Mouse (Mus musculus): ENCODE data around the gene Tiam2. TPM values are rescaled to one million over a fixed set of nuclear protein-coding genes. Genes with fewer than 3 reads are reported as not detected.

Tiam2 gene
- polyA plus RNA-seq, 1 experiment = 1.1 TPM

GRCm38 (mm10) chr17:3397836-3398235, 71.5 kb downstream of the Tiam2 start:
- Histone ChIP-seq H3K4me1 (ENCODE audit: control insufficient read depth, insufficient read depth, insufficient read length, low read length) (no peaks in the 10 kb centered on the region), H3K4me3 (ENCODE audit: insufficient read depth, low read depth, low read length) (no peak overlapping the region), H3K27ac (replicated peaks; ENCODE audit: low read depth, low read length) (no peak overlapping the region)

GRCm38 (mm10) chr17:3405350-3406073, 79.1 kb downstream of the Tiam2 start:
- Histone ChIP-seq H3K4me1 (ENCODE audit: control insufficient read depth, insufficient read depth, insufficient read length, low read length) (no peaks in the 10 kb centered on the region), H3K4me3 (ENCODE audit: insufficient read depth, low read depth, low read length) (no peak overlapping the region), H3K27ac (replicated peaks; ENCODE audit: low read depth, low read length) (no peak overlapping the region)

GRCm38 (mm10) chr17:3407051-3407450, 80.7 kb downstream of the Tiam2 start:
- Histone ChIP-seq H3K4me1 (ENCODE audit: control insufficient read depth, insufficient read depth, insufficient read length, low read length) (no peaks in the 10 kb centered on the region), H3K4me3 (ENCODE audit: insufficient read depth, low read depth, low read length) (no peak overlapping the region), H3K27ac (replicated peaks; ENCODE audit: low read depth, low read length) (no peak overlapping the region)

GRCm38 (mm10) chr17:3410307-3410706, 83.9 kb downstream of the Tiam2 start:
- no peaks in the 10 kb centered on the region for H3K4me1 ChIP-seq (ENCODE audit: control insufficient read depth, insufficient read depth, insufficient read length, low read length)
- H3K4me3 ChIP-seq (ENCODE audit: insufficient read depth, low read depth, low read length) = no peak overlapping the region
- no peak overlapping the region for H3K27ac ChIP-seq (replicated peaks; ENCODE audit: low read depth, low read length)

- no peak overlapping the region for H3K4me3 ChIP-seq (ENCODE audit: insufficient read depth, low read depth, low read length)
- H3K27ac ChIP-seq (replicated peaks; ENCODE audit: low read depth, low read length) = no peak overlapping the region
- H3K4me1 ChIP-seq (ENCODE audit: control insufficient read depth, insufficient read depth, insufficient read length, low read length) = no peaks in the 10 kb centered on the region
Measured at GRCm38 (mm10) chr17:3412771-3413170, 86.4 kb downstream of the Tiam2 start.

GRCm38 (mm10) chr17:3415580-3415979, 89.2 kb downstream of the Tiam2 start:
- Histone ChIP-seq H3K27ac (replicated peaks; ENCODE audit: low read depth, low read length) (no peak overlapping the region), H3K4me3 (ENCODE audit: insufficient read depth, low read depth, low read length) (no peak overlapping the region), H3K4me1 (ENCODE audit: control insufficient read depth, insufficient read depth, insufficient read length, low read length) (no peaks in the 10 kb centered on the region)

GRCm38 (mm10) chr17:3416401-3416800, 90.0 kb downstream of the Tiam2 start:
- Histone ChIP-seq H3K27ac (replicated peaks; ENCODE audit: low read depth, low read length) (no peak overlapping the region), H3K4me1 (ENCODE audit: control insufficient read depth, insufficient read depth, insufficient read length, low read length) (no peaks in the 10 kb centered on the region), H3K4me3 (ENCODE audit: insufficient read depth, low read depth, low read length) (no peak overlapping the region)

- Histone ChIP-seq H3K4me1 (ENCODE audit: control insufficient read depth, insufficient read depth, insufficient read length, low read length) (no peaks in the 10 kb centered on the region; the same call in 1 of the 2 replicates), H3K4me3 (ENCODE audit: insufficient read depth, low read depth, low read length) (no peak overlapping the region), H3K27ac (replicated peaks; ENCODE audit: low read depth, low read length) (no peak overlapping the region)
Measured at GRCm38 (mm10) chr17:3419368-3419928, 93.1 kb downstream of the Tiam2 start.

GRCm38 (mm10) chr17:3420148-3420547, 93.8 kb downstream of the Tiam2 start:
- no peaks in the 10 kb centered on the region; the same call in 1 of the 2 replicates for H3K4me1 ChIP-seq (ENCODE audit: control insufficient read depth, insufficient read depth, insufficient read length, low read length)
- no peak overlapping the region for H3K4me3 ChIP-seq (ENCODE audit: insufficient read depth, low read depth, low read length)
- no peak overlapping the region for H3K27ac ChIP-seq (replicated peaks; ENCODE audit: low read depth, low read length)

GRCm38 (mm10) chr17:3423416-3423815, 97.0 kb downstream of the Tiam2 start:
- H3K27ac ChIP-seq (replicated peaks; ENCODE audit: low read depth, low read length) = no peak overlapping the region
- H3K4me3 ChIP-seq (ENCODE audit: insufficient read depth, low read depth, low read length) = no peak overlapping the region
- H3K4me1 ChIP-seq (ENCODE audit: control insufficient read depth, insufficient read depth, insufficient read length, low read length) = no peaks in the 10 kb centered on the region; the same call in 1 of the 2 replicates

GRCm38 (mm10) chr17:3428659-3429058, 102.3 kb downstream of the Tiam2 start:
- H3K27ac ChIP-seq (replicated peaks; ENCODE audit: low read depth, low read length) = no peak overlapping the region
- no peak overlapping the region for H3K4me3 ChIP-seq (ENCODE audit: insufficient read depth, low read depth, low read length)
- no peaks in the 10 kb centered on the region for H3K4me1 ChIP-seq (ENCODE audit: control insufficient read depth, insufficient read depth, insufficient read length, low read length)

- H3K27ac ChIP-seq (replicated peaks; ENCODE audit: low read depth, low read length) = no peak overlapping the region
- no peaks in the 10 kb centered on the region for H3K4me1 ChIP-seq (ENCODE audit: control insufficient read depth, insufficient read depth, insufficient read length, low read length)
- H3K4me3 ChIP-seq (ENCODE audit: insufficient read depth, low read depth, low read length) = no peak overlapping the region
Measured at GRCm38 (mm10) chr17:3432590-3433498, 106.5 kb downstream of the Tiam2 start.

- Histone ChIP-seq H3K4me1 (ENCODE audit: control insufficient read depth, insufficient read depth, insufficient read length, low read length) (no peaks in the 10 kb centered on the region), H3K27ac (replicated peaks; ENCODE audit: low read depth, low read length) (no peak overlapping the region), H3K4me3 (ENCODE audit: insufficient read depth, low read depth, low read length) (no peak overlapping the region)
Measured at GRCm38 (mm10) chr17:3433521-3434271, 107.3 kb downstream of the Tiam2 start.

GRCm38 (mm10) chr17:3435299-3435698, 108.9 kb downstream of the Tiam2 start:
- Histone ChIP-seq H3K27ac (replicated peaks; ENCODE audit: low read depth, low read length) (no peak overlapping the region), H3K4me1 (ENCODE audit: control insufficient read depth, insufficient read depth, insufficient read length, low read length) (no peaks in the 10 kb centered on the region), H3K4me3 (ENCODE audit: insufficient read depth, low read depth, low read length) (no peak overlapping the region)

All from brown adipose tissue, adult 24 weeks (tissue).